Mouse (Mus musculus): ENCODE results near the gene Gjb4. TPM values are rescaled to one million over a fixed set of nuclear protein-coding genes. Genes with fewer than 3 reads are reported as not detected.

The Gjb4 gene
- polyA plus RNA-seq, 1 experiment = 0.53 TPM

DNA sequence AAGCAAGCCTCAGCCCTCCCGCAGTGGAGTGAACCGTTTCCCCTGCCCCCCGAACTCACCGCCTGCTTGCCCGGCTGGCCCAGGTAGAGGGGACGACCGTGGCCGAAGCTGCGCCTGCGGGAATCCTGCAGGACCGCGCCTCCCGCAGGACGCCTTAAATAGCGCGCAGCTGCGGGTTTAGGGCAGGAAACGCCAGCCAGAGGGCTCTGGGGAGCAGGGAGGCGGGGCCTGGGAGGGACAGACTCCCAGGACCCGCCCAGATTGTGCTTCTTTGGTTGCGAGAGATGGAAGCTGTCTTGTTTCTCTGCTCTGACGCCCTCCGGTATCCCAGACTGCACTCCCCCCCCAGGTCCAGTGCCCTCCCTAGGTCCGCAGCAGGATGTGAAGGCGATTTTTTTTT is 40.0 kb downstream of the Gjb4 start, which contains the start of gene Gja4:
Gja4 (minus strand) TSS at position 179 of the 400 bp plus-strand sequence.
- H3K27ac ChIP-seq (ENCODE audit: insufficient read depth, low read depth, low read length) = no peak within 1 kb of the TSS
- H3K27me3 ChIP-seq (ENCODE audit: control insufficient read depth, insufficient read depth, low read length) = peaks cover 11% of the 10 kb centered on the region; the same call in 1 of the 2 replicates
- no peaks in the 10 kb centered on the region for H3K36me3 ChIP-seq (ENCODE audit: control insufficient read depth, insufficient read depth, low read length)
- 1% methylated on average over 25 of the region's 25 CpGs for WGBS
- peak within 1 kb of the TSS; percentile 63 for H3K4me3 ChIP-seq (ENCODE audit: low read depth, low read length)
- TF ChIP-seq POLR2A (IDR thresholded peaks at IDR 0.05; ENCODE audit: low read depth, low read length) (no peak), CTCF (IDR thresholded peaks at IDR 0.05; ENCODE audit: extremely low read depth, insufficient read length, insufficient replicate concordance, low read depth, low read length) (no peak)
- H3K4me1 ChIP-seq (ENCODE audit: control insufficient read depth, insufficient read depth, insufficient read length, low read length) = no peaks in the 10 kb centered on the region; the same call in 1 of the 2 replicates

DNA sequence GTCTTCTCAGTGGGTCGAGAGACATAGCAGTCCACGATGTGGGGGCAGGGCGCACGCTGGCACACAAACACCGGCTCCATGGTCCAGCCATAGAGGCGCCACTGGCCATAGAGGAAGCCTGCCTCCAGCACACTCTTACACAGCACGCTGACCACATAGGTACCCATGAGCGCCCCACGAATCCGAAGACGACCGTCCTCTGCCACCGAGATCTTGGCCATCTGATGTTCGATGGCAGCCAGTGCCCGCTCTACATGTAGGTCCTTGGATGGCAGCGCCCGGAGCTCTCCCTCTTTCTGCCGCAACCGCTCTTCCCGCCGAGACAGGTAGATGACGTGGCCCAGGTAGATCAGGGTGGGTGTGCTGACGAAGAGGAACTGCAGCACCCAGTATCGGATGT is 41.5 kb downstream of the Gjb4 start:
- WGBS = 56% methylated on average over 24 of the region's 24 CpGs
- H3K36me3 ChIP-seq (ENCODE audit: control insufficient read depth, insufficient read depth, low read length) = no peaks in the 10 kb centered on the region
- no peak for TF ChIP-seq CTCF (IDR thresholded peaks at IDR 0.05; ENCODE audit: extremely low read depth, insufficient read length, insufficient replicate concordance, low read depth, low read length)
- TF ChIP-seq POLR2A (IDR thresholded peaks at IDR 0.05; ENCODE audit: low read depth, low read length) = no peak
- H3K4me1 ChIP-seq (ENCODE audit: control insufficient read depth, insufficient read depth, insufficient read length, low read length) = no peaks in the 10 kb centered on the region; the same call in 1 of the 2 replicates
- H3K27ac ChIP-seq (ENCODE audit: insufficient read depth, low read depth, low read length) = no peak overlapping the region
- peak overlapping the region; percentile 63 for H3K4me3 ChIP-seq (ENCODE audit: low read depth, low read length)
- peaks cover 11% of the 10 kb centered on the region; the same call in 1 of the 2 replicates for H3K27me3 ChIP-seq (ENCODE audit: control insufficient read depth, insufficient read depth, low read length)

DNA sequence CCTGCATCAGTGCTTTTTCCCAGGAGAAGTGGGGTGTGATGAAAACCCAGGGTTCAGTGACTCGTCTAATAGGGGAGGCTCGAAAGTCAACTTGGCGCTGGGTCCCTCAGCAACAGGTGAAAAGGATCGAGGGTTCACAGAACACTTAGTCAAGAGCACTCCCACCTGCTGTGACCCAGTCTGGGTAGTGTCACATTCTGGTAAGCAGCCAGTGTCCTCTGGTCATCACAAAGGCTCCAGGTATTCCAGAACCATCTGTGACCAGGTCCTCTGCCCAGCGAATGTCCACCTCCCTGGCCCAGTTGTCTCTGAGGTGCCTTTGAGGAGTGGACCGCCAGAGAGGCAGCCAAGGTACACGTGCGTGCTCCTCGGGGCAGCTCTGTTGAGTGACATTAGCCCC is 42.3 kb downstream of the Gjb4 start:
- peaks cover 11% of the 10 kb centered on the region; the same call in 1 of the 2 replicates for H3K27me3 ChIP-seq (ENCODE audit: control insufficient read depth, insufficient read depth, low read length)
- no peaks in the 10 kb centered on the region; the same call in 1 of the 2 replicates for H3K4me1 ChIP-seq (ENCODE audit: control insufficient read depth, insufficient read depth, insufficient read length, low read length)
- WGBS = 42% methylated on average over 9 of the region's 9 CpGs
- no peaks in the 10 kb centered on the region for H3K36me3 ChIP-seq (ENCODE audit: control insufficient read depth, insufficient read depth, low read length)
- peak overlapping the region; percentile 63 for H3K4me3 ChIP-seq (ENCODE audit: low read depth, low read length)
- H3K27ac ChIP-seq (ENCODE audit: insufficient read depth, low read depth, low read length) = no peak overlapping the region
- TF ChIP-seq CTCF (IDR thresholded peaks at IDR 0.05; ENCODE audit: extremely low read depth, insufficient read length, insufficient replicate concordance, low read depth, low read length) (no peak), POLR2A (IDR thresholded peaks at IDR 0.05; ENCODE audit: low read depth, low read length) (no peak)

DNA sequence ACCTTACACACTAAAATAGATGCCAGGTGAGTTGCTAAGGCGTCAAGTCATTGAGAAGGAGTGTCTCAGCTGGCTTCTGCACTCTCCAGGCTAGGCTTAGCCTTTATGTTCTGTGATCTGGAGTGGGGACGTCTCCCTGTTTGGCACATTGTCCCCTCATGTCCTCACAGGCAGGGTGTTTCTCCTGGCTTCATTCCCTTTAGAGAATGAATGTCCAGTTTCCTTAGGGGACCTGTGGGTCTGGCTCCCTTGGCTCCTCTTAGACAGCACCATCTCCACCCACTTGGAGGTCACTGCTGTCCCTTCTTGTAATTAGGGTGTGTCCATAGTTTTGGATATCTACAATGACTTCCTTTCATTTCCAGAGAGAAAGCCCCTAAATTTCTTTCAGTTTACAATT is 47.0 kb downstream of the Gjb4 start:
- Histone ChIP-seq H3K4me1 (ENCODE audit: control insufficient read depth, insufficient read depth, insufficient read length, low read length) (no peaks in the 10 kb centered on the region), H3K27me3 (ENCODE audit: control insufficient read depth, insufficient read depth, low read length) (no peaks in the 10 kb centered on the region), H3K27ac (ENCODE audit: insufficient read depth, low read depth, low read length) (no peak overlapping the region), H3K4me3 (ENCODE audit: low read depth, low read length) (no peak overlapping the region), H3K36me3 (ENCODE audit: control insufficient read depth, insufficient read depth, low read length) (no peaks in the 10 kb centered on the region)
- 49% methylated on average over 2 of the region's 2 CpGs for WGBS
- no peak for TF ChIP-seq CTCF (IDR thresholded peaks at IDR 0.05; ENCODE audit: extremely low read depth, insufficient read length, insufficient replicate concordance, low read depth, low read length)
- no peak for TF ChIP-seq POLR2A (IDR thresholded peaks at IDR 0.05; ENCODE audit: low read depth, low read length)

DNA sequence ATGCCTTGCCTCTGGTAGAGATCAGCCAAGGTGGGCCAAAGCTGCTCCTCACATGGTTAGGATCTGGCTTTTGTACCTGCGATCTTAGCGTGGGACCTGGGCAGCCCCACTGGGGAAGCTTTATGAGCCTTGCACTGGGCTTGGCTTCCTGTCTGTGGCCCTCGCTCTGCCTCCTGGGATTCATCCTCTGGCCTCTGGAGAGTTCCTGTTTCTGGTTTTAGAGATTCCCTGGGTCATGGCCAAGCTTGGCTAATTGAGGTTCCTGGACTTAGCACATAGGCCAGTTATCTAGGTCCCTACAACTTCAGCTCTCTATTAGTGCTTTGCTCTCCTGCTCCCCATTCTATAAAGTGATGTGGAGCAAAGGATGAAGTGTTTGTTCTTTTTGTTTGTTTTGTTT is 50.1 kb downstream of the Gjb4 start:
- no peak overlapping the region for H3K27ac ChIP-seq (ENCODE audit: insufficient read depth, low read depth, low read length)
- no peaks in the 10 kb centered on the region for H3K36me3 ChIP-seq (ENCODE audit: control insufficient read depth, insufficient read depth, low read length)
- no peak overlapping the region for H3K4me3 ChIP-seq (ENCODE audit: low read depth, low read length)
- H3K27me3 ChIP-seq (ENCODE audit: control insufficient read depth, insufficient read depth, low read length) = no peaks in the 10 kb centered on the region
- WGBS = 67% methylated on average over 3 of the region's 3 CpGs
- no peak for TF ChIP-seq CTCF (IDR thresholded peaks at IDR 0.05; ENCODE audit: extremely low read depth, insufficient read length, insufficient replicate concordance, low read depth, low read length)
- TF ChIP-seq POLR2A (IDR thresholded peaks at IDR 0.05; ENCODE audit: low read depth, low read length) = no peak
- no peaks in the 10 kb centered on the region for H3K4me1 ChIP-seq (ENCODE audit: control insufficient read depth, insufficient read depth, insufficient read length, low read length)

Other genes with a start within 250 kb of the Gjb4 start
- gene Tmem35b, start 230.4 kb downstream of the Gjb4 start, polyA plus RNA-seq (2012; rRNA removed) = 5.7 and 15.6 TPM in 2 replicates
- gene Dlgap3, start 184.9 kb downstream of the Gjb4 start, polyA plus RNA-seq (2012; rRNA removed) = 0.47 and 0.75 TPM in 2 replicates
- gene Smim12, start 110.3 kb downstream of the Gjb4 start, polyA plus RNA-seq (2012; rRNA removed) = 13.4 and 18.1 TPM in 2 replicates
- 5.1 and 7.0 TPM in 2 replicates for gene Gja4, start 40.0 kb downstream of the Gjb4 start, polyA plus RNA-seq (2012; rRNA removed)
- 3.5 and 21.3 TPM in 2 replicates for gene Gjb3, start 23.2 kb downstream of the Gjb4 start, polyA plus RNA-seq (2012; rRNA removed)
- gene Gjb5, start 4.1 kb upstream of the Gjb4 start, polyA plus RNA-seq (2012; rRNA removed) = 0.10 and 0.23 TPM in 2 replicates

Data from small intestine, adult 2 months (tissue).